Mouse (Mus musculus) right cerebral cortex, postnatal 10 days (tissue): ENCODE results near the gene Pofut2.

Experiments used
- DNase-seq, 2 experiments: peaks; one replicate each; pipeline ENCODE4 v3.0.0; 2021; ENCODE audit warnings: low spot score in 2 of 2

Pofut2 gene

DNA sequence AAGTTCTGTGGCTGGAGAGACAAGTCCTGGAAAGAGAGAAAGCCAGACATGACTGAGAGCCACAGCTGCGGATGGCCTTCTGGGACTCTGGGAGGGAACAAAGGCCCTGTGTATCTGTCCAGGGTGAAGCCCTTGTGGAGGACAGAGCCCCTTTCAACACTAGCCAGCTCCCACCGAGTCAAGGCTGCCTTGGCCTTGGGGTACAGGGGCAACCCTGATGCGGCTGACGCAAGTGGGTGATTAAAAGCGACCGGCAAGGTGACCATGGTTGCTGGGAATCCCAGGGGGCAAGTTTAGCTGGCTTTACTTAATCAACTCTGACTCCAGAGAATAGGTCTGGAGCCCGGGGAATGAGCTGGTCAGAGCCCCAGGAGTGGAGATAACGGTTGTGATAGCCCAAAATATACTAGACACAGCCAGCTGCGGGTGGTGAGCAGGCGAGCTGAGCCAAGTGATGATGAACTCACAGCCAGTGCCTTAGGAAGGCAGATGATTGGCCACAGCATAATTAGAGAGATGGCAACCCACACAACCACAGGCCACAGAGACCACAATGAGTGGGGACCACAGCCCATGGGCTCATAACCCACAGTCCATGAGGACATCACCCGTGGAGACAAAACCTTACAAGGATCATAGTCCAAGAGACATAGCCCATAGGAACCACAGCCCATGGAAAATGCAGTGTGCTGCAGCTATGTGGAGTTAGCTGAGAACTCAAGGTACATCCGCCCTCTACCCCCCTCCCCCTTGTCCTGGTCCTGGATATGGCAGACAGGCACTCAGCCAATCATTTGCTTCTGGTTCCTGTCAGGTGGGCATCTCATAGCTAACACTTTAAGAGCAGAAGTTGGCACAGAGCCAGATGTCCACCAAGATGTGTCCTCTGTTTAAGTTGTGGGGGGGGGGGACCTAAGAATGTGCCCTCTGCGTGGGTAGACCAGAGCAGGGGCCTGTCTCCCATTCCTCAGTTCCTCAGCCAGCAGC is 29.1 kb upstream of the Pofut2 start:
- DNase-seq = peak in 1 of 2 experiments; percentile 38

DNA sequence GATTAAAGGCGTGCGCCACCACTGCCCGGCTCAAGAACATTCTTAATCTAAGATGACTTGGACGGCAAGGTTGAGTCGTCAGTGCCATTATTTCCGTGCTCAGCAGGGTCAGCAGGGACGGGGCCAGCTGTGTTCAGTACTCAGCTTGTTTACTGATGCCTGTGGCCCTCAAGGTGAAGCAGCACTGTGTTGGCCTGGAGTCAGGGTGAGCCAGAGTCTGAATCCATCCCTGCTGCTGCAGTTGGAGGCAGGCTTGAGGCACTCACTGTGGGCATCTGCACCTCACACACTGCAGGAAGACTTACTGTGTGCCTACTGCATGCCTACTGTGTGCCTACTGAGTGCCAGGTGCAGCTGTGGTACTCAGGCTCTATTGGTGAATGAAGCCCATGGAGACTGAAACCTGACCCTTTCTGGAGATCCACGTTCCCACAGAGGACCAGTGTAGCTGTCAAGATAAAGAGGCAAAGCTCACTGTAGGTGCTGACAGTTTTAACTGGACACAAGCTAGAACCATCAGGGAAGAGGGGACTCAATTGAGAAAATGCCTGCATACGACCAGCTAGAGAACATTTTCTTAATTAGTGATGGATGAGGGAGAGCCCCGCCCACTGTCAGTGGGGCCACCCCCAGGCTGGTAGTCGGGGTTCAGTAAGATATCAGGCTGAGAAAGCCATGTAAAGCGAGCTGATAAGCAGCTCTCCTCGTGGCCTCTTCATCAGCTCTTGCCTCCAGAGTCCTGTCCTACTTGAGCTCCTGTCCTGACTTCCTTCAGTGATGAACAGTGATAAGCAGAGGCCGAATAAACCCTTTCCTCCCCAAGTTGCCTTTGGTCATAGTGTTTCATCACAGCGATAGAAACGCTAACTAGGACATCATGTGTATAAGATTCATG is 26.9 kb upstream of the Pofut2 start:
- no peak for DNase-seq

DNA sequence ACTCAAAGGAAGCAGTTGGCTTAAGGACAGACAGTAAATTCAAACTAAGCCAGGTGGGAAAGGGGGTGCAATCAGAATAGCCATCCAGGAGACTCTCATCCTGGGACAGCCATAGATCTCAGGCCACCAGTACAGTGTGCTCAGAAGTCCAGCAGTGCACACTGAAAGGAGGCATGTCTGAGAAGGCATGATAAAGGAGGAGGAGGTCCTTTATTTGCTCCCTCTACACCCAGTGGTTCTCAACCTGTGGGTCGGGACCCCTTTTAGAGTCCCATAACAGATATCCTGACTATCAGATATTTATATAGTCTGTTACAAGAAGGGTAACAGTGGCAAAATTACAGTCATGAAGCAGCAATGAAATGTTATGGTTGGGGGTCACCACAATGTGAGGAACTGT is 25.8 kb upstream of the Pofut2 start:
- no peak for DNase-seq

DNA sequence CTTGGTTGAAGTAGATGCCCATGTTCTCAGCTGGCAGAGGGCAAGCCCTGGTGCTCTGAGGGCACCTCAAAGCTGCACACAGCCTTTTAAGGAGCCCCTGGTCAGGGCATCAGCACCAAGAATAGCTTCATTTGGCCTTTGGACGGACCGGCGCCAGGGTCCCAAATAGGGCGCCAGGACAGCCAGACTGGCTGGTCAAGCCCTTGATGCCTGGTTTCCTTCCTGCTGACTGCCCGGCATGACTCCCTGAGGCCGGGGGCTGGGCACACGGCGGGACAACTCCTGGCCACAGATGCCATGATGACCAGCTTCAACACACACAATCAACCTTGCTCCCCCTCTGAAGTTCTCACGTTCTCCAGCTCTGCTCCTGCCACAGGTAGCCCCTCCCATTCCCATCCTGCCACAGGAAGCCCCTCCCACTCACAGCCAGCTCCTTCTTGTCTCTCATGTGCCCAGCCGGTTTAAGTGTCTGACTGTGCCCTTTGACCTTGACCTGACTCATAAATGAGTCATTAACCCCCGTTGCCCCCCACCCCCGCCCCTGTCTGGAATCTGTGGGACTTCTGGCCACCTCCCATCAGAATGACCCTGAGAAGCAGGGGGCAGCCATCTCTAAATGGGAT is 23.9 kb upstream of the Pofut2 start:
- no peak for DNase-seq

DNA sequence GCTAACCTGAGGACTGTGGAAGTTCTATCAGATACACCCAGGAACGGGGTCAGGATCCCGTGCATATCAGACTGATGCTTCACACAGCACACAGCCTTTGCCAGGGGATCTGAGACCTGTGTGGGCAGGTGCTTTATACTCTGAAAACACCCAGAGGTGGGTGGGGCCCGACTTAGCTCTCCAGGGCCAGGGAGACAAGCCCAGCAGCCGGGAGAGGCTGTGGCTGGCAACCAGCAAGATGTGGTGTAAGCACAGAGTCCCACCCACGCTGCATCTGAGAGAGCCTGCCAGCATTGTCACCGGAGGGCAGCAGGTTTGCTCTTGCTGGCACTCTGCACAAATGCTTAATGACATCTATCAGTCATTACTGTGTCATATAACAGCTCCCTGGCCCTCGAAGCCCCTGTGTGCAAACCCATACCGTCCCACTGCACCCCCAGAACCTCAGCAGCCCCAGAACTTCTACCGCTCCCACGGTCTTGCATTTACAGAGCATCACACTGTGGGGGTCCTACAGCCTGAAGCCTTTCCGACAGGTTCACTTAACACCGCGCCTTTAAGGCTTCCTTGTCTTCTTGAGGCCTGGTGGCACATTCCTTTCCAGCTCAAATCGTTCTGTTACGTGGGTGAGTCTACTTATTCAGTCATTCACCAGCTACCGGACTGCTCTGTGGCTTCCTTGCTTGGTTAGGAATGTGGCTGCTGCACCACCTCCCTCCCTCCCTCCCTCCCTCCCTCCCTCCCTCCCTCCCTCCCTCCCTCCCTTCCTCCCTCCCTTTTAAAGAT is 21.0 kb upstream of the Pofut2 start:
- DNase-seq = peak in 1 of 2 experiments; percentile 32

DNA sequence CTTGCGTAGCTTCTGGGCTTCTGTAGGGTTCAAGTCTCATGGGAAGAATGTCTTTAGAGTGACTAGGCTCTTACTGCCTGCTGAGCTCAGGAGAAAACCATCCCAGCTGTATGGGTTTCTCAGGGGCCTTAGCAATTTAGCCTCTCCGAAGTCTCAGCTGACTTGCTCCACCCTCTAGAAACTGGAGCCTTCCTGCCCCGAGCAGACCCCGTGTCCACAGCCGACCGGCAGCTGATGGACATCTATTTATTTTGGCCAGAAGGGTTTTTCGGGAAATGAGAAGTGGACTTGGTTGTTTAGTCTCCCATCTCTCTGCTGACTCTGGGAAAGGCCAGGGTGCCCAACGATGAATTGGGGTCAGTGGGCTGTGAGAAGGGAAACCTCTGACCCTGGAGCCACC is 18.3 kb upstream of the Pofut2 start:
- DNase-seq = no peak

DNA sequence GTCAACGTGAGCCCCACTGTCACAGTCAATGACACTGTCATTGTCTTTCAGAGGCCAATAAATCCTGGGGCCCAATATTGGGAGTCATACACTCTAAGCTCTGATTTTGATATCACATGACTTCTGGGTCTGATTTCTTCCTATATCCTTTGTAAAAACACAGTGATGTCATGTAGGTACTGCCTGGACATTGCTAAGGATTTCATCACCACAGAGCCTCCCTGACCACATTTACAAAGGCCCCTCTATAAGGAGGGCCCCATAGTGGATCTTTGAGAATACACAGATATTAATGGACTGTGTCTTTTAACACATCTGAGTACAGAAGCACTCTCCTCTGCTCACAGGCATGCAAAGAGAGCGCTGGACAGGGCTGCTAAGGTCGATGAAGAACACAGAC is 16.6 kb upstream of the Pofut2 start:
- DNase-seq = no peak

DNA sequence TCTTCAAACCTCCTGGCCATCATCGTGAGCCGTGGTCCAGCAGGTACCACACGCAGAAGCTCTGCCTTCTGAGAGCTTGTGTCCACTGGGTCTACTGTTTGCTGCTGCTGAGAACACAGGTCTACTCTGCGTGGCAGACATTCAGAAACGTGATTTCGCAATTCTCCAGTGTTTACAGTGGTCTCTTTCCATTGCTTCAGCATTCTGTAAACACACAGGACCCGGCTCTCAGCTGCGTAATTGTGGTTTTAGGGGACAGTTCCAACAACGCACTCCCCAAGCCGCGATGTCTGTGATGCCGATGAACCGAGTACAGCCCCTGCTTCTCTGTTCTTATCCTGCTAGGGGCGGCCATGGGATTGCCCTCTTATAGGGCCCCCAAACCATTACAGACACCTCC is 16.1 kb upstream of the Pofut2 start:
- no peak for DNase-seq

DNA sequence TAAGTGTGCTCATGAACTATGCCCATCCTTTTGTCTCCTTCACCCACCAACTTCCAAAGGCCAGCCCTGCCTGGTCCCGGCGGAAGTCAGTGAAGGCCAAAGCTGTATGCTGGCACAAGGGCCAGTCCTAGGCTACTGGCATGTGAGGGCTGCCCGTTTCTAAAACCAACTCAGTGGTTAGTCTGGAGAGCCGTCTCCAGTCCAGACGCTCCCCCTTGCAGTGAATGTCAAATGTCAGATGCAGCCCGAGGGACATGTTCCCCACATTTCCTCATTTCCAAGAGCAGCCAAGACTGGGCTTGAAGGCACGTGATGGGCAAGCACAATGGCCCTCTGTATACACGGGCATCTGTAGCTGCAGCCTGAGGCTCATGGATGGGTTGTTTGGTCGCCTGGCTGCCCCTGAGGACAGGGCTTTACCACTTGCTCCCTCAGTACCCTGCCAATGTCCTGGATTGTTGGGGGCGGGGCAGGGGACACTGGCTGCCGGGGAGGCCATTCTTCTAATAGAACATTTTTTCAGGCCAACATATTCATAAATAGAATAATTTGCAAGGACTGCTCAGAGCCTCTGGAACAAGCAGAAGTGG is 15.4 kb upstream of the Pofut2 start:
- peak in 1 of 2 experiments; percentile 35 for DNase-seq

DNA sequence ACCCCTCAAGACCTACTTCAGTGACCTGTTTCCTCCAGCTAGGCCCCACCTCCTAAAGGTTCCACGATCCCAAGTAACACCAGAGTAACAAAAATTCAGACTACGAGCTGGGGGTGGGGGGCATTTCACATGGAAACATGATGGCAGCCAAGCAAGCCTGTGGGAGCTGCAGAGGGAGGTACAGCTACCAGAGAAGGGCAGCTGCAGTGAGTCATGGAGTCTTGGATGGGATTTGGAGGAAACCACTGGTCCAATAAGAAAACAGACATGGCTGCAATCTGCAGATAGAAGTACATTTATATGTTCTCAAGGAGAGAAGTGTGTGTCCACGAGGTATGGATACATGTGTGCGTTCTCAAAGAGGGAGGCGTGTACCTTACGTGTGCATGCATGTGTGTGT is 14.2 kb upstream of the Pofut2 start:
- no peak for DNase-seq

DNA sequence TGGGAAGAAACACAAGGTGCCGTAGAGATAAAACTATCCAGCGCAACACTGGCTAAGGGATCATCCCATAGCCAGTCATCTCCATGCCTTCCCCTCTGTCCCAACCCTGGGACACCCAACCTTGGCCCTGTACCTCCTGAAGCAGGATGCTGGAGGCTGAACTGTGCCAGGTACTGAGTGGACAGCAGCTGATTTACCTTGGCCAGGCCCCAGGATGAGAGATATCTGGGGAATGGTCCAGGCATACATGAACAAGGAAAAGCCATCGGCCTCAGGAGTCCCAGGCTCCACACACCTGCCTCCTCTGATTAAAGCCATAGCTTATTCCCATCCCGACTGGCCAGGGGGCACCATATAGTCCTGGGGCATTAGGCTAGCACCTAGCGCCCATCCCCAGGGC is 12.0 kb upstream of the Pofut2 start:
- DNase-seq = no peak

DNA sequence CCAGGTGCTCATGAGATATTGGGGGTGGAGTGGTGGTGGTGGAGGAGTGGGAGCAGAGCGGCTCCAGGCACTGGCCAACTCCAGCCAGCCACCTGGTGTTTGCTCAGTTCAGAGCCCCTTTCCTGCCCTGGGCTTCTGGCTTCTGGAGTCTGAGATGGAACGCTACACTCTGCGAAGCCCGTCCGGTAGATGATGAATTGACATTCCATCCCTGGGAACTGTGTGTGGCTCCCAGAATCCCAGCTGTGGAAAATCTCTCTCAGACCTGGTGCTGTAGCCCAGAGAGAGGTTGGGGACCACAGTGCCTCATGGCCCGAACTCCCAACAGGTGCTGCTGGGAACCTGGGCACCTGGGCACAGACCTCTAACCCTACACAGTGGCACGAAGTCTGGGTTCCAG is 11.3 kb upstream of the Pofut2 start:
- no peak for DNase-seq

DNA sequence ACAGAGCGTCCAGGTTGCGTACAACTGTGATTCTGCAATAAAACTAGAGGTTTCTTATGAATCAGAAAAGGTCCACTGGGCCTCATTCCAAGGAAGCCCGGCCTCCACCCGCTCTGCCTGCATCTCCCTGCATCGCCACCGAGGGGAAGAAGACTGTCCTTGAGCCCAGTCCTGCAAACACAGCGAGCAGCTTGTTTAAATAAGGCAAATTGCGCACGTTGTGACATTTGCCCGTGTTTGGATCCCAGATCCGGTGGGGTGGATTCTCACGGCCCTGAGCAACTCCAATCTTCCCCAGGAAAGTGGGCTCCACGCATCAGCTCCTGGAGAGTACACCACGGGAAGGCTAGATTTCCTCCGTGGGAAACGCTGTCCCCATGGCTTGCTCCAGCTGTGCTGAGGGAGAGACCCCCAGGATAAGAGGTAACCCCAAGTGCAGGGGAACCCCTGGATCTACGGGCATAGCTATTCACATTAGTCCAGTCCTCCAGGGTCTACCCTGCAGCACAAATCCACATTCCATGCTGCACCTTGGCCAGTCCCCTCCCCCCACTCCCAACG is 7.7 kb upstream of the Pofut2 start:
- no peak for DNase-seq

DNA sequence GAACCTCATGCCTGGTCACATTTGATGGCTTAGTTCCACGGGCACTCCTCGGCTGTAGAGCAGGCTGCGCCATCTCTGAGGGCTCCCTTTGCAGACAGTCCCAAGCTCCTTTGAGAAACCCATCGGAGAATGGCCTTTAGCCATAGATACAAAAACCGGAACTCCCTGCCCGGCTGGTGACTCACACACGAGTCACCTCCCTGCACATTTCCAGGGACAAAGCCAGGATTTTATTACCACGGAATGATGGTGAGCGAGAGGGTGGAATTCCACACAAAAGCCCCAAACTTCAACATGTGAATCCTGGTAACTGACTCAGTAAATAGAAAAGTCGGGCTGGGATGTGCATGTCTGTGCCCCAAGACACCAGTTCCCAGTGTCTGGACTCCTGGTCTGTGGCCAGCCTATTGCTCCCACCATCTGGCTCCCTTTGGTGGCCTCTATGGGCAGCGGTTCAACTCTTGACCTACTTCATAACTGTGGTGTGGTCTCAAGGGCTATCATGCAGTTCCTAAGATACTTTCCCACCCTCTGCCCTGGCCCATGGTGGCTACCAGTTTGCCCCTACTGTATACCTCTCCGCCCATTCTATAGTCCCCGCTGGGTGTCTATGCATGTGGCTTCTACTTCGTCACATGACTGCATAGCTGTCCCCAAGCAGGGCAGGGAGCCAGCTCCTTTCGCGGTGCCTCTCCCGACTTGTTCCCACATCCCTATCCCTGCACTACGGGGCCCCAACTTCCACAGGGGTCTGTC is 7.1 kb upstream of the Pofut2 start:
- no peak for DNase-seq

DNA sequence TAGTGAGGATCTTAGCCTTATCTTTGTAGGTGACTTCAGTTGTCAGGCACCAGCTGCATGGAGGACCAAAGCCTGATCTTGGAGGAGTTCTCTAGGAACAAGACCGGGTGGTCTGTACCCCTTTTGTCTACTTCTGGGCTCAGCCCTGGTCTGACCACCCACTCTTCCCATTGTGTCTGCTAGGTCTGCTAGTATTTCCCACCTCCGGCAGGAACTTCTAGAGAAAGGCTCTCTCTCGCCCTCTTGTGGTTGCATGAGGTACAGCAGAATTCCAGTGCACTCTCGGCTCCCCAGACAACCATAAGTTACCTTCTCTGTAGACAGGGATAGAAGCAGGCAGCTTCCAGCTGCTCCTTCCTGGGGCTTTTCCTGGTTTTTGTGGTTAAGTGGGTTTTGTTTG is 6.2 kb upstream of the Pofut2 start:
- DNase-seq = peak; percentile 82 to 90

DNA sequence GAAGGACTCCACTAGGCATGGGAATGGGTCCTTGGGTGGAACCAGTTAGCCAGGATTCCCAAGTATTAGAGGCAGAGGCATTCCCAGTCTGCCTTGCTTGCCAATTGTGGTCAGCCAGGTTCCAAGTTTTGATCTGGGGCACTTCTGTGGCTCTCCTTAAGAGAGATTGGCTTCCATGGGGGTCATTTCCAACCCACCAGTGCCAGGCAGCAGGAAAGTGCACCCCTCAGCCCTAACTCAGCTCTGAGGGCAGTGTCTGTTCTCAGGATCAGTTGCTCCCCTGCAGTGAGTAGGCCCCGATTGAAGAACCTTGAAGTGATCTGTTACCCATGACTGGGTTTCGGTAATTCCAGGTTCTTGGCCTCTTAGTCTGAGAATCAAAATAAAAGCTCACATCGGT is 3.8 kb upstream of the Pofut2 start:
- DNase-seq = no peak

DNA sequence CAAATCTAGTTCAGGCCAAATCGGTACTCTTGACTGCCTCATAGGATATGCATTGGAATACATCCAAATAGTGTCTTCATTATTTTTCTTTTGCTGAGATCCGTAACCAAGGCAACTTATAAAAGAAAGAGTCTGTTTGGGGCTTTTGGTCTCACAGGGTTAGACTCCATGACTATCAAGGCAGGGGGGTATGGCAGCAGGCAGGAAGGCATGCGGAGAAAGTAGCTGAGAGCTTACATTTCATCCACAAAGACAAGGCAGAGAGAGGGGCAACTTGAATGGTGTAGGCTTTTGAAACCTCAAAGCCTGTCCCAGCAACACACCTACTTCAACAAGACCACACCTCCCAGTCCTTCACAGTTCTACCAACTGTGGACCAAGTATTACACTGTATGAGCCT is 3.3 kb upstream of the Pofut2 start:
- DNase-seq = no peak

DNA sequence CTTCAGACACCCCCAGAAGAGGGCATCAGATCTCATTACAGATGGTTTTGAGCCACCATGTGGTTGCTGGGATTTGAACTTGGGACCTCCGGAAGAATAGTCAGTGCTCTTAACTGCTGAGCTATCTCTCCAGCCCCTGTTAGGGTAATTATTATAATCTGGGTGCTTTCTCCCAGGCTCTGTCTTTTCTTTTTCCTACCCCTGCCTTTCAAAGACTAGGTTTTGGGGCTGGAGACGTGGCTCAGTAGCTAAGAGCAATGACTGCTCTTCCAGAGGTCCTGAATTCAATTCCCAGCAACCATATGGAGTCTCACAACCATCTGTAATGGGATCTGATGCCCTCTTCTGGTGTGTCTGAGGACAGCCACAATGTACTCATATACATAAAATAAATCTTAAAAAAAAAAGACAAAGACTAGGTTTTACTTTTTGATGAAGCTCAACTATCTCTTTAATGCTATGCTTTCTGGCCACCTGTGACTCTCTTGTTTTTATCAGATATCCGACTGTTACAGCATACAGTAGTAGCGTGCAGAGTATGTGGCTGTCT is 902 bp upstream of the Pofut2 start:
- no peak for DNase-seq

DNA sequence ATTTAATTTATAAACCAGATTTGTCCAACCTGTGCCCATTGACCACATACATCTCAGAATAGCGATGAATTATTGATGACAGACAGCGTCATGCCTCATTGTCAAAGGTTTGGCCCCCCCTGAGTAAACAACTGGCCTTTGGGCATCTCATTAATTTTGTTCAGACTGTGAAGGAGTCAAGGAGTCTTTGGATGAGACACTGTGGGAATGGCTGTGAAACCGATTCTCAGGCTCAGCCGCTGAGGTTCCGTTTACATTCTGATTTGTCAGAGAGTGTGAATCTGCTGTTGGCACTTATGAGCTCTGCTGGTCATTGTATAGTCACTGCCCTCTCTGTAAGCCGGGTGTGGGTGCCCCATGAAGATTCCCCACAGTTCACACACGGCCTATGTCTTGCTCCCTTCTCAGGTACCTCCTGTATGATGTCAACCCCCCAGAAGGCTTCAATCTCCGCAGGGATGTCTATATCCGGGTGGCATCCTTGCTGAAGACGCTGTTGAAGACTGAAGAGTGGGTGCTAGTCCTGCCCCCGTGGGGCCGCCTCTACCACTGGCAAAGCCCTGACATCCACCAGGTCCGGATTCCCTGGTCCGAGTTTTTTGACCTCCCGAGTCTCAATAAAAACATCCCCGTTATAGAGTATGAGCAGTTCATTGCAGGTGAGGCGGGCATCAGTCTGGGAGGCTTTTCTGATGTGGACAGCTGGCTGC is 1.3 kb downstream of the Pofut2 start:
- no peak for DNase-seq
